Mouse (Mus musculus) midbrain, postnatal 0 days (tissue): Measurements from ENCODE around the gene Mrpl22. TPM values are rescaled to one million over a fixed set of nuclear protein-coding genes. Genes with fewer than 3 reads are reported as not detected.
"Not testable (repeated sequence)": the region's sequence is repeated elsewhere in the genome, so short reads cannot be mapped to it uniquely, and the experiment has no call there.

Source experiments
- ATAC-seq: fragments of 200-750 bp; cut with Nextera tagmentation; 2 replicates; pipeline ENCODE4 v1.8.0; 2017; ENCODE audit warnings: moderate number of reproducible peaks, mild to moderate bottlenecking, moderate TSS enrichment, moderate library complexity; ENCODE audit not compliant: low FRiP score
- DNase-seq: peaks from one replicate; pipeline ENCODE4 v3.0.0-alpha.2; 2015; ENCODE audit warnings: low spot score
- H3K27ac ChIP-seq: fragments of 300-500 bp; sonication (generic); 2 replicates; pipeline ENCODE4 v1.5.1; 2014; ENCODE audit warnings: low read depth, mild to moderate bottlenecking, low read length, mixed read lengths
- H3K27me3 ChIP-seq: fragments of 300-500 bp; sonication (generic); 2 replicates; pipeline ENCODE4 v1.6.1; 2014; ENCODE audit warnings: low read length, control low read depth, mixed read lengths; ENCODE audit not compliant: insufficient read depth
- H3K36me3 ChIP-seq: fragments of 300-500 bp; sonication (generic); 2 replicates; pipeline ENCODE4 v1.6.1; 2014; ENCODE audit warnings: low read length, control low read depth, mixed read lengths; ENCODE audit not compliant: insufficient read depth
- H3K4me1 ChIP-seq: fragments of 300-500 bp; sonication (generic); 2 replicates; pipeline ENCODE4 v1.6.1; 2014; ENCODE audit warnings: mild to moderate bottlenecking, control low read depth, antibody characterized with exemption, low read length, mixed read lengths; ENCODE audit not compliant: insufficient read depth
- H3K4me2 ChIP-seq: fragments of 300-500 bp; sonication (generic); 2 replicates; pipeline ENCODE4 v1.6.1; 2014; ENCODE audit warnings: low read depth, mild to moderate bottlenecking, low read length, mixed read lengths; ENCODE audit not compliant: poor library complexity, severe bottlenecking
- H3K4me3 ChIP-seq: fragments of 300-500 bp; sonication (generic); 2 replicates; pipeline ENCODE4 v1.5.1; 2014; ENCODE audit warnings: low read depth, mild to moderate bottlenecking, low read length, moderate library complexity
- H3K9ac ChIP-seq: fragments of 300-500 bp; sonication (generic); replicated peaks from 2 replicates; pipeline ENCODE4 v1.6.1; 2014; ENCODE audit warnings: mild to moderate bottlenecking, low read length, moderate library complexity, mixed read lengths; ENCODE audit not compliant: poor library complexity, severe bottlenecking
- H3K9me3 ChIP-seq: fragments of 300-500 bp; sonication (generic); 2 replicates; pipeline ENCODE4 v1.6.1; 2016; ENCODE audit warnings: low read length, control low read depth
- CTCF ChIP-seq: IDR thresholded peaks from 2 replicates; pipeline ENCODE4 v1.5.1; 2016; ENCODE audit warnings: antibody characterized with exemption, mild to moderate bottlenecking
- whole genome bisulfite sequencing: fragments of 180-500 bp; shearing (Covaris S2); extraction: QIAGEN DNeasy Blood & Tissue Kit; methylation state at CpG from one replicate; pipeline ENCODE4 v1.1.7; 2014; 5-methylcytosine and 5-hydroxymethylcytosine counted together
- polyA plus RNA-seq: library from polyadenylated mRNA; unstranded; fragments of >200 nt; fragmentation: Nextera tagmentation; extraction: Ambion mirVana; gene quantifications from 2 replicates; pipeline ENCODE4 v1.2.1, GENCODE M21; 2015
- total RNA-seq: library from RNA; depleted of rRNA; stranded (reverse); fragments of >200 nt; gene quantifications from 2 replicates; pipeline ENCODE4 v1.2.3, GENCODE M21; 2014

The Mrpl22 gene
- total and polyA plus RNA-seq, 2 experiments from 2014 or later, result 33.5 to 88.3 TPM

DNA sequence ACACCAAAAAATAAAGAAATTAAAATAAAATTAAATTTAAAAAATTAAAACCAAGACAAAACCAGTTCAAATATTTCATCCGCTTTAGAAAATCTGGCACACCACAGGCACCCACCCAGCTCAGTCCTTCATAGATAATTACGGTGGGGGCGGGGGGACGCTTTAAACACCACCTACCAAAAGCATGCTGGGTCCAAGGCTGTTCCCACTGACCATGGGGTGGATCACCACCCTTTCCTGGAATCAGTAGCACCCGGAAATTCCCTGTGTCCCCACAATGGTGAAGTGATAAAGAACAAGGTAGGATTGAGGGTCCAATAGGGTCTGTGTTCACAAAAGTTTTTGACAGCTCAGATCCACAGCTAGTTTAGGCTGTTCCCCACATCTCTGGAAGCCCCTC lies 44.4 kb downstream of the Mrpl22 start:
- no peak overlapping the region for H3K27ac ChIP-seq
- H3K4me2 ChIP-seq, result no peak overlapping the region
- no peak for ATAC-seq
- WGBS, result 87% methylated on average over 5 of the region's 5 CpGs
- H3K4me1 ChIP-seq, result no peaks in the 10 kb centered on the region
- no peak for TF ChIP-seq CTCF
- DNase-seq, result no peak
- no peaks in the 10 kb centered on the region for H3K9me3 ChIP-seq
- H3K9ac ChIP-seq, result no peak overlapping the region
- no peaks in the 10 kb centered on the region for H3K36me3 ChIP-seq
- no peaks in the 10 kb centered on the region for H3K27me3 ChIP-seq
- no peak overlapping the region for H3K4me3 ChIP-seq

DNA sequence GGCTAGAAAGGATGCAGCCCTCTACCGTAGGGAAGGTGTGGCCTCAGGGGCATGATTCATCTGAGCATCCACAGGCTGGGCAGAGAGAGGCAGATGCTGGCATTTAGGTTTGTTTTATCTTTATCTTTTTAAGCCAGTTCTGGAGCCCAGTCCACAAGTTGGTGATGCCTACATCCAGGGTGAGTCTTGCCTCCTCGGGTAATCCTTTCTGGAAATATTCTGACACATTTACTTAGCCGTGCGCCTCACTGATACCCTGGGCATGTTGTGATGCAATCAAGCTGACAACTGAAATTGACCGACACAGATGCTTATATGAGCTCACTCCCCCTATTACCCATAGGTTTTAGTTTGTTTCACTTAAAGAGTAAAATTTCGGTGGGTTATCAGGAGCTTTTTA lies 45.4 kb downstream of the Mrpl22 start:
- no peak for ATAC-seq
- no peak for DNase-seq
- Histone ChIP-seq H3K4me3 (no peak overlapping the region), H3K4me1 (no peaks in the 10 kb centered on the region), H3K36me3 (no peaks in the 10 kb centered on the region), H3K9me3 (no peaks in the 10 kb centered on the region), H3K27me3 (no peaks in the 10 kb centered on the region), H3K4me2 (no peak overlapping the region), H3K27ac (no peak overlapping the region), H3K9ac (no peak overlapping the region)
- TF ChIP-seq CTCF, result no peak
- WGBS, result 88% methylated on average over 6 of the region's 6 CpGs

DNA sequence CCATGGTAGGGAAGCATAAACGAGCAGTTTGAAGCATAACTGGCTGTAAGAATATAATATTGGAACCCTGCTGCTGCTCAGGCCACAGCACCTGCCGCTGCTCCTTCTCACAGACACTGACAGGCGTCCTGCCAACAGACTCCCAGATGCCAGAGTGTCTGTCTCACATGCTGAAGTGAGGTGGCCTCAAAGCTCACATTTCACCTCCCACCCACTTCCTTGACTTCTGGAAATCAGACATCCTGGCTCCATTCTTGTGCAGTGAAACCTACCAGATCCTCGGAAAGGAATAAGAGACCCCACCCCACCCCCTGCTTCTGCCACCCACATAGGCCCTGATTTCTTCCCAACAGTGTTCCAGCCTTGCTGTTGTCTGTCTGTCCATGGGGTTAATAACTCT lies 52.3 kb downstream of the Mrpl22 start:
- ATAC-seq, result no peak

DNA sequence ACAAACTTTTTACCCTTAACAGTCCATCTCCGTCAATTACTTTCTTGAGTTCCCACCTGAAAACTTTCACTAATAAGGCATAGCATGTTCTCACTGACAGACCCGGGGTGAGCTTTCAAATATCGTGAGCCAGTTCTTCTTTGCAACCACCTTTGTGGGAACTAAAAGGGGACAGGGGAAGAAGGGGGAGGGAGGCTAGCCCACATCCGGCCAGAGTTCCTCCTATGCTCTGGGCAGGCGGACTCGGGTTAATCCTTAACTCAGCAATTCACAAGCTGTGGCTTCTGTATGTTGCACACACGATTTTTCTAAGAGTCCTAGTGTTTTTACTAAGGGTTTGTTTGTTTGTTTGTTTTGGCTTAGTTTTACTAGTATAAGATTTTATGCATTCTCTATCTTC lies 52.9 kb downstream of the Mrpl22 start:
- Histone ChIP-seq H3K27me3 (no peaks in the 10 kb centered on the region), H3K4me1 (no peaks in the 10 kb centered on the region), H3K9ac (no peak overlapping the region), H3K36me3 (no peaks in the 10 kb centered on the region), H3K4me3 (no peak overlapping the region), H3K4me2 (no peak overlapping the region), H3K27ac (no peak overlapping the region), H3K9me3 (no peaks in the 10 kb centered on the region)
- DNase-seq (no peak), ATAC-seq (no peak)
- 59% methylated on average over 7 of the region's 7 CpGs for WGBS
- no peak for TF ChIP-seq CTCF

More for the DNA sequence above, 52.3 kb downstream of the Mrpl22 start:
- Histone ChIP-seq H3K4me1 (no peaks in the 10 kb centered on the region), H3K27me3 (no peaks in the 10 kb centered on the region), H3K4me2 (no peak overlapping the region), H3K9me3 (no peaks in the 10 kb centered on the region), H3K27ac (no peak overlapping the region), H3K4me3 (no peak overlapping the region), H3K36me3 (no peaks in the 10 kb centered on the region), H3K9ac (no peak overlapping the region)
- TF ChIP-seq CTCF, result no peak
- DNase-seq, result peak; percentile 49
- WGBS, result 41% methylated on average over 4 of the region's 4 CpGs

DNA sequence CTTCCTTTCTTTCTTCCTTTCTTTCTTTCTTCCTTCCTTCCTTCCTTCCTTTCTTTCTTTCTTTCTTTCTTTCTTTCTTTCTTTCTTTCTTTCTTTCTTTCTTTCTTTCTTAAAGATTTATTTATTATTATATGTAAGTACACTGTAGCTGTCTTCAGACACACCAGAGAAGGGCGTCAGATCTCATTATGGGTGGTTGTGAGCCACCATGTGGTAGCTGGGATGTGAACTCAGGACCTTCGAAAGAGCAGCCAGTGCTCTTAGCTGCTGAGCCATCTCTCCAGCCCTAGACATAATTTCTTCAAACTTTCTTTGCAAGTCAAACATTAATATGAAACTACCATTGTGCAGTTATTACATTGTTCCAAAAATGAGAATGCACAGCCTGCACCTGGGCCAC lies 53.4 kb downstream of the Mrpl22 start:
- not testable (repeated sequence) for H3K27ac ChIP-seq, ATAC-seq, H3K9ac ChIP-seq, H3K36me3 ChIP-seq, H3K4me1 ChIP-seq, H3K27me3 ChIP-seq, H3K9me3 ChIP-seq, DNase-seq, H3K4me3 ChIP-seq, H3K4me2 ChIP-seq
- 91% methylated on average over 2 of the region's 2 CpGs for WGBS

DNA sequence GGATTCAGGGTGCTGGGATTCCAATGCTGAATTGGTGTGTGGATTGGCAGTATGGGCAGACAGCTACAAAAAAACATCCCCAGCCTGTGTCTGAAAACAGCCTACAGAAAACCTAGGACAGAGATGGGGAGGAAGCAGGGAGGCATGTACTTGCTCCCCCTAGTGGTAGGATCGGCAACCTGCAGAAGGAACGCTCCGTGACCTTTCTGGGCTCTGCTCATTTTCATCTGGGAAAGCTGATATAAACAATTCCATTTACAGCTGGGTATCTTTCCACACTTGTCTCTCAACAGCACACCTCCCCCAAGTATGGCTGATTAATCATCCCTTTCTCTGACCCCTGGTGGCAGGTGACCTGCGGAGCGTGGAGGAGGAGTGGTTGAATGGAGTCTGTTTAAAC lies 54.2 kb downstream of the Mrpl22 start:
- peak; percentile 27 for DNase-seq
- Histone ChIP-seq H3K4me2 (no peak overlapping the region), H3K4me3 (no peak overlapping the region), H3K4me1 (no peaks in the 10 kb centered on the region), H3K9ac (no peak overlapping the region), H3K9me3 (no peaks in the 10 kb centered on the region), H3K27me3 (no peaks in the 10 kb centered on the region), H3K27ac (no peak overlapping the region), H3K36me3 (no peaks in the 10 kb centered on the region)
- peak; percentile 84 for TF ChIP-seq CTCF
- ATAC-seq, result no peak
- 16% methylated on average over 5 of the region's 5 CpGs for WGBS

DNA sequence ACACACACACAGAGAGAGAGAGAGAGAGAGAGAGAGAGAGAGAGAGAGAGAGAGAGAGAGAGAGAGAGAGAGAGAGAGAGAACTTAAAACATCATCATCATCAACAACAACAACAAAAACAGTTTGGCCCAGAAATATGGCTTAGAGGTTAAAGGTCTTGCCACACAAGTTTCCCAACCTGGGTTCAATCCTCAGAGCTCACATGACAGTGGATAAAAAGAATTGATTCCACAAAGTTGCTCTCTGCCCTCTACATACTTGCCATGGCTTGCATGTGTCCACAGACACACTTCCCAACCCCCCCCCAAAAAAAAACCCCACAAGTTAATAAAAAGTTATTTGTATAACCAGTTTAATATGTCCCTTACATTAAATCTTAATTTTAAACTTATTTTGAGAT lies 55.0 kb downstream of the Mrpl22 start:
- Histone ChIP-seq H3K4me2 (no peak overlapping the region), H3K27ac (no peak overlapping the region), H3K4me1 (no peaks in the 10 kb centered on the region), H3K9me3 (no peaks in the 10 kb centered on the region), H3K4me3 (no peak overlapping the region), H3K27me3 (no peaks in the 10 kb centered on the region), H3K36me3 (no peaks in the 10 kb centered on the region), H3K9ac (no peak overlapping the region)
- ATAC-seq (no peak), DNase-seq (no peak)
- TF ChIP-seq CTCF, result no peak

DNA sequence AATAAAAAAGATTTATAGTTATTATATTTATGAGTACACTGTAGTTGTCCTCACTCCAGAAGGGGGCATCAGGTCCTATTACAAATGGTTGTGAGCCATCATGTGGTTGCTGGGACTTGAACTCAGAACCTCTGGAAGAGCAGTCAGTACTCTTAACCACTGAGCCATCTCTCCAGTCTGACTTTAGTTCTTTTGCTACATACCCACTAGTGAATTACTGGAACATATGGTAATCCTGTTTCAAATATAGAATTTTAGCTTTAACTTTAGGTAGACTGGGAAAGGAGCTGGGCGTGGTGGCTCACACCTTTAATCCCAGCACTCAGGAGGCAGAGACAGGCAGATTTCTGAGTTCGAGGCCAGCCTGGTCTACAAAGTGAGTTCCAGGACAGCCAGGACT lies 56.6 kb downstream of the Mrpl22 start:
- DNase-seq, H3K9ac ChIP-seq, H3K4me2 ChIP-seq, H3K36me3 ChIP-seq, H3K27me3 ChIP-seq, H3K4me3 ChIP-seq, H3K27ac ChIP-seq, ATAC-seq, H3K9me3 ChIP-seq, H3K4me1 ChIP-seq: not testable (repeated sequence)
- WGBS, result 100% methylated on average over 1 of the region's 2 CpGs
